Mouse (Mus musculus): ENCODE data around the gene Gins1. TPM values are rescaled to one million over a fixed set of nuclear protein-coding genes. Genes with fewer than 3 reads are reported as not detected.

Gins1 gene
- polyA plus RNA-seq, 1 experiment = 7.5 TPM

DNA sequence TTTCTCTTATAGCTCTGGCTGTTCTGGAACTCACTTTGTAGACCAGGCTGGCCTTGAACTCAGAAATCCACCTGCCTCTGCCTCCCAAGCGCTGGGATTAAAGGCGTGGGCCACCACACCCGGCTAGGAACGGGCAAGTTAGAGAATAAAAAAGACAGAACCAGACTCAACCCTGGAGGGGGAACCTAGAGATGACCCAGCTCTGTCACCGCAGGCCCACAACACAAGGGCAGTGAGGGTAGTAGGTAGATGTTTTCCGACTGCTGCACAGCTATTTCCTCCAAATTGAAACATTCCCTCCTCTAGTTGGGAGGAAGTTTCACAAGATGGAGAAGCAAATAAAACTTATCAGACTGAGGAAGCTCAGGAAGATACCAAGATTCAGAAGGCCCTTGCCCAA, 72.5 kb downstream of the Gins1 start:
- no peak overlapping the region for H3K4me2 ChIP-seq (ENCODE audit: low read depth)
- H3K4me3 ChIP-seq = no peak overlapping the region
- no peak overlapping the region for H3ac ChIP-seq (ENCODE audit: control insufficient read depth, insufficient read length)
- no peaks in the 10 kb centered on the region for H3K36me3 ChIP-seq (ENCODE audit: control insufficient read depth, insufficient read depth)
- TF ChIP-seq MYOD1 (IDR thresholded peaks at IDR 0.05; ENCODE audit: control insufficient read depth in 1 of 3, insufficient read length in 2 of 3, low read depth in 2 of 3) (no peak), E2F4 (IDR thresholded peaks at IDR 0.05; ENCODE audit: insufficient read depth) (no peak), POLR2A (IDR thresholded peaks at IDR 0.05; ENCODE audit: insufficient read length, low read depth) (no peak), POLR2AphosphoS2 (IDR thresholded peaks at IDR 0.05; ENCODE audit: insufficient read length, low read depth) (no peak), CEBPB (IDR thresholded peaks at IDR 0.05; ENCODE audit: insufficient read depth, poor library complexity, severe bottlenecking) (no peak), REST (IDR thresholded peaks at IDR 0.05; ENCODE audit: insufficient read depth, insufficient read length) (no peak), SRF (IDR thresholded peaks at IDR 0.05; ENCODE audit: control insufficient read depth, insufficient read length, low read depth) (no peak), TCF3 (IDR thresholded peaks at IDR 0.05; ENCODE audit: insufficient read length, low read depth) (no peak), USF1 (IDR thresholded peaks at IDR 0.05; ENCODE audit: low read depth) (no peak)
- H3K27me3 ChIP-seq (ENCODE audit: control insufficient read depth, insufficient read depth, insufficient read length) = no peaks in the 10 kb centered on the region
- no peaks in the 10 kb centered on the region for H3K79me2 ChIP-seq (ENCODE audit: control insufficient read depth, insufficient read depth)

DNA sequence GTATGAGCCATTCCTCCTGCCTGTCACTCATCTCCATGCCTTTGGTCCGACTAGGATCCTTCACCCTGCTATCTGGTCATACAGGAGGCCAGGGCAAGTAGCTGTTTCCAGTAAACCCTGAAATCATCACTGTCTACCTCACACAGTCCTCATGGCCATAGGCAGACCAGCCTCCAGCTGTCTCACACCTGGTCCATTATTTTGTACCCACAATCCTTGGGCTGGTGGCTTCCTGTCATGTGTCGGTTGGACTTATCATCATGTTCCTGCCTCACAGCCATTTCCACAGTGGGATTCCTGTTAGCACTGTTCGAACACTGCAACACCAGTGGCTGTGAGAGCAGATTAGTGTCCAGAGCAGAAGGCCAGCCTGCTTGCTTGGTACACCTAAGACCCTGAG, 73.6 kb downstream of the Gins1 start:
- Histone ChIP-seq H3K27me3 (ENCODE audit: control insufficient read depth, insufficient read depth, insufficient read length) (no peaks in the 10 kb centered on the region), H3ac (ENCODE audit: control insufficient read depth, insufficient read length) (no peak overlapping the region), H3K36me3 (ENCODE audit: control insufficient read depth, insufficient read depth) (no peaks in the 10 kb centered on the region), H3K79me2 (ENCODE audit: control insufficient read depth, insufficient read depth) (no peaks in the 10 kb centered on the region), H3K4me3 (no peak overlapping the region), H3K4me2 (ENCODE audit: low read depth) (no peak overlapping the region)
- TF ChIP-seq MYOD1 (IDR thresholded peaks at IDR 0.05; ENCODE audit: control insufficient read depth in 1 of 3, insufficient read length in 2 of 3, low read depth in 2 of 3) (no peak), USF1 (IDR thresholded peaks at IDR 0.05; ENCODE audit: low read depth) (no peak), MAX (IDR thresholded peaks at IDR 0.05; ENCODE audit: low read depth) (no peak), MYOG (IDR thresholded peaks at IDR 0.05; ENCODE audit: control insufficient read depth in 1 of 3, insufficient read depth in 1 of 3, insufficient read length in 2 of 3, low read depth in 2 of 3) (no peak), SRF (IDR thresholded peaks at IDR 0.05; ENCODE audit: control insufficient read depth, insufficient read length, low read depth) (no peak), REST (IDR thresholded peaks at IDR 0.05; ENCODE audit: insufficient read depth, insufficient read length) (no peak), TCF12 (IDR thresholded peaks at IDR 0.05; ENCODE audit: insufficient read depth, poor library complexity, severe bottlenecking) (no peak), E2F4 (IDR thresholded peaks at IDR 0.05; ENCODE audit: insufficient read depth) (no peak), CEBPB (IDR thresholded peaks at IDR 0.05; ENCODE audit: insufficient read depth, poor library complexity, severe bottlenecking) (no peak), POLR2A (IDR thresholded peaks at IDR 0.05; ENCODE audit: insufficient read length, low read depth) (no peak), TCF3 (IDR thresholded peaks at IDR 0.05; ENCODE audit: insufficient read length, low read depth) (no peak), POLR2AphosphoS2 (IDR thresholded peaks at IDR 0.05; ENCODE audit: insufficient read length, low read depth) (no peak)

DNA sequence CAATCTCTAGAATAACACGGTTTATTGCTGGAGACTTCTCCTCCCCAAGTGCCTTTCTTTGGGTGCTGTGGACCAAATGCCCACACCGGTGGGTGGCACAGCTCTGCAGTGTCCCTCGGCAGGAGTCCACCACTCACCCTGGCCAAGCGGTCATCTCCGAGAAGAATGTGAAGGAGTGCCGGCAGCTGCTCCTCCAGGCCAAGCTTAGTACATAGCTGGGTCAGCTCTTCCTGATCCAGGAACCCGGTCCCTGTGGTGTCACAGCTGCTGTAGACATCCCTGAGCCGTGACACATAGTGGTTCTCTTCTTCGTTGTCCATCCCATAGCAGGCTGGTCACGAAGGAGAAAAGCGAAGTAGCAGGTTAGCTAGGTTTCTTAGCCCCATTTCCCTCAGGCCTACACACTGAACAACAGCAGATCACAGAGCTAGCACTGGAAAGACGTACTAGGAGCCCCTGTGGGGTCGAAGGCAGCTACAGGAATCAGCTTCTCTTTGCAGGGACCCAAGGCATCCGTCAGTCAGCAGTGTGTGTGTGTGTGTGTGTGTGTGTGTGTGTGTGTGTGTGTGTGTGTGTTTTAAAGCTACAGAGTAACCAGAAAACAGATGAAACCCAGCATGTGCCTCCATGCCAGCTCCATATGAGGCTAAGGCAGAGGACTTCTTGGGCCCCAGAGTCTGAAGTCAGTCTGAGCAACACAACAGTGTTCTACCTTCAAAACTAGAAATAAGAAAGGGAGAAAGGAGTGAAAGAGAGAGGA, 74.8 kb downstream of the Gins1 start:
- Histone ChIP-seq H3K4me3 (no peak overlapping the region), H3K36me3 (ENCODE audit: control insufficient read depth, insufficient read depth) (no peaks in the 10 kb centered on the region), H3K4me2 (ENCODE audit: low read depth) (no peak overlapping the region), H3ac (ENCODE audit: control insufficient read depth, insufficient read length) (no peak overlapping the region), H3K79me2 (ENCODE audit: control insufficient read depth, insufficient read depth) (no peaks in the 10 kb centered on the region), H3K27me3 (ENCODE audit: control insufficient read depth, insufficient read depth, insufficient read length) (no peaks in the 10 kb centered on the region)
- TF ChIP-seq MYOG (IDR thresholded peaks at IDR 0.05; ENCODE audit: control insufficient read depth in 1 of 3, insufficient read depth in 1 of 3, insufficient read length in 2 of 3, low read depth in 2 of 3) (peak in 2 of 3 experiments; percentile 23 to 71), MYOD1 (IDR thresholded peaks at IDR 0.05; ENCODE audit: control insufficient read depth in 1 of 3, insufficient read length in 2 of 3, low read depth in 2 of 3) (peak in 2 of 3 experiments; percentile 53 to 73), TCF3 (IDR thresholded peaks at IDR 0.05; ENCODE audit: insufficient read length, low read depth) (peak; percentile 33), MAX (IDR thresholded peaks at IDR 0.05; ENCODE audit: low read depth) (no peak), POLR2AphosphoS2 (IDR thresholded peaks at IDR 0.05; ENCODE audit: insufficient read length, low read depth) (no peak)

Other genes starting within 250 kb of the Gins1 start
- gene Acss1, start 236.9 kb upstream of the Gins1 start, polyA plus RNA-seq (2012; fragmentation: generic; extraction: Trizol) = not detected
- gene Vsx1, start 216.0 kb upstream of the Gins1 start, polyA plus RNA-seq (2012; fragmentation: generic; extraction: Trizol) = not detected
- 8.8 TPM for gene Entpd6, start 156.4 kb upstream of the Gins1 start, polyA plus RNA-seq (2012; fragmentation: generic; extraction: Trizol)
- gene Pygb, start 118.7 kb upstream of the Gins1 start, polyA plus RNA-seq (2012; fragmentation: generic; extraction: Trizol) = 23.8 TPM
- 50.7 TPM for gene Abhd12, start 659 bp upstream of the Gins1 start, polyA plus RNA-seq (2012; fragmentation: generic; extraction: Trizol)
- 2.2 TPM for gene Ninl, start 134.0 kb downstream of the Gins1 start, polyA plus RNA-seq (2012; fragmentation: generic; extraction: Trizol)
- 3.8 TPM for gene Nanp, start 134.0 kb downstream of the Gins1 start, polyA plus RNA-seq (2012; fragmentation: generic; extraction: Trizol)
- gene Gm14151, start 186.9 kb downstream of the Gins1 start, polyA plus RNA-seq (2012; fragmentation: generic; extraction: Trizol) = not detected
- not detected for gene Gm14147, start 192.8 kb downstream of the Gins1 start, polyA plus RNA-seq (2012; fragmentation: generic; extraction: Trizol)

Measured in myocyte (in vitro differentiated cells).